Mouse (Mus musculus) myocyte (in vitro differentiated cells): ENCODE results near the gene Gm45140.

Experiments used
- CEBPB ChIP-seq: IDR thresholded peaks from 2 replicates; pipeline ENCODE4 v1.6.1; 2011; ENCODE audit warnings: mild to moderate bottlenecking, moderate library complexity; ENCODE audit not compliant: poor library complexity, insufficient read depth, severe bottlenecking
- MAX ChIP-seq: IDR thresholded peaks from one replicate; pipeline ENCODE4 v1.6.1; 2011; ENCODE audit warnings: low read depth, mild to moderate bottlenecking, control low read depth
- POLR2A ChIP-seq: IDR thresholded peaks from one replicate; pipeline ENCODE4 v1.6.1; 2011; ENCODE audit warnings: low read depth, mild to moderate bottlenecking, control low read depth, moderate library complexity; ENCODE audit not compliant: insufficient read length
- POLR2AphosphoS2 ChIP-seq: IDR thresholded peaks from one replicate; pipeline ENCODE4 v1.6.1; 2011; ENCODE audit warnings: low read depth, control low read depth; ENCODE audit not compliant: insufficient read length
- SRF ChIP-seq: IDR thresholded peaks from one replicate; pipeline ENCODE4 v1.6.1; 2011; ENCODE audit warnings: low read depth; ENCODE audit not compliant: control insufficient read depth, insufficient read length

DNA sequence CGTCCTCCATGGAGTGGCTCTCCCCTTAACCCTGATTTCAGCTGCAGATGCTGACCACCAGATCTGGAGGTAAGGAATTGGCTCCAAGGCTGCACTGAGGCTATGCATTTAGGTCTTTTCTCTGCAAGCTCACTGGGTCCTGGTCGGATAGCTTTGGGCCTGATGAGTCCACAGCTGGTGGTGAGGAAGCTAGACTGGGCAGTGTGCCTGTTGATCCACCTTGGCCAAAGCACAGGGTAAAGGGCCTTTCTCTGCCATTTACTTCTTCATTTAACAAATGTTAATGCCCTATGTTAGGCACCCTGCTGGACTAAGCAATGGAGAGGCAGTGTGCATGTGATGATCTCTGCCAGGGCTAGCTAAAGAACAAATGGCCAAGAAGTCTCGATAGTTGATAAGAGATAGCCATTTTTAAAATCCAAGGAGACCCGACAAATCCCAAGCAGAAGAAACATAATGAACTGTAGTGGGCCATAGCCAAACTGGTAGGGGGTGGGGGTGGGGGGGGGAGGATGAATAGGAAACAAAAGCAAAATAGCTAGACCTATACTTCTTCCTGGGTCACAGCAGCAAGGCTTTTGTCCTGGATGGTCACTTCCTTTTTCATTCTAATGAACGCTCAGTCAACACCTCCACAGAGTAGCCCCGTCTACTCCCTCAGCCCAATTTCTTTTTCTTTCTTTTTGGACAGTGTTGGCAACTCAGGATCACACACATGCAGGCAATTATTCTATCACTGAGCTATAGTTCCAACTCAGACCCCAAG is 40.0 kb downstream of the Gm45140 start:
- TF ChIP-seq CEBPB: no peak
- no peak for TF ChIP-seq MAX
- TF ChIP-seq POLR2AphosphoS2: no peak
- TF ChIP-seq POLR2A: no peak
- no peak for TF ChIP-seq SRF
